Mouse (Mus musculus): Measurements from ENCODE around the gene Slc25a48. TPM values are rescaled to one million over a fixed set of nuclear protein-coding genes. Genes with fewer than 3 reads are reported as not detected.
A peak's percentile ranks its signal among the peaks of the same experiment; 100 is the strongest.

Slc25a48 gene
- polyA plus RNA-seq, 1 experiment from 2014 or later = 2.1 TPM

- Histone ChIP-seq H3K4me3 (no peak within 1 kb of the TSS), H3K27ac (no peak within 1 kb of the TSS), H3K36me3 (no peaks in the 10 kb centered on the region), H3K4me1 (peaks cover 35% of the 10 kb centered on the region), H3K4me2 (no peak within 1 kb of the TSS), H3K9me3 (no peaks in the 10 kb centered on the region), H3K9ac (no peak within 1 kb of the TSS), H3K27me3 (0 out of 2 replicates have a peak, but pooled peaks cover 2% of the 10 kb centered on the region)
- ATAC-seq (ENCODE audit: insufficient number of reproducible peaks, low FRiP score, low TSS enrichment, low read depth) = no peak
- 67% methylated on average over 4 of the region's 4 CpGs for WGBS
These were observed 11.8 kb upstream of the Slc25a48 start, which contains the start of gene Gm3045 for GRCm38 (mm10) chr13:56426365-56426764. TSS of gene Gm3045 (plus strand) at chr13:56426594.

GRCm38 (mm10) chr13:56428724-56429500 is 9.2 kb upstream of the Slc25a48 start:
- 26% methylated on average over 16 of the region's 16 CpGs for WGBS
- peaks cover 6% of the 10 kb centered on the region for H3K27me3 ChIP-seq
- ATAC-seq (ENCODE audit: insufficient number of reproducible peaks, low FRiP score, low TSS enrichment, low read depth) = peak; percentile 42; the same call in 1 of the 2 replicates

DNA sequence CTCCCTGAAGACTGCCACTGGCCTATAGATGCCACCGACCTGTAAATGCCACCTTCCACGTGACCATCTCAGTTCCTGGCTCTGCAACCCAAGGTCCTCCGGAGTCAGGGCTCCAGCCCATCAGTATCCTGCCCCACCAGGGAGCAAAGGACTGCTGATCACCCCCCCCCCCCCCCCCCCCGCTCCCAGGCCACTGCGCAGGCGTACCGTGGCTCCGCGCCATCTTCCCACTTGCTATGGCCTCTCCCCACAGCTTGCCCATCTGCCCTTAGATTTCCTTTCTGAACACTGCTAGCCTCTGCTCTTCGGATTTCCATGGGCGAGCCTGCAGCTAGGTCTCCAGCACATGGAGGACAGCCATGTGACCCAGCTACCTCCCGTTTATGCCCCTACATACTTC is 5.7 kb upstream of the Slc25a48 start:
- Histone ChIP-seq H3K4me3 (no peak overlapping the region), H3K9me3 (no peaks in the 10 kb centered on the region), H3K27me3 (peaks cover 22% of the 10 kb centered on the region), H3K27ac (no peak overlapping the region), H3K4me2 (no peak overlapping the region), H3K36me3 (no peaks in the 10 kb centered on the region), H3K4me1 (peaks cover 40% of the 10 kb centered on the region), H3K9ac (no peak overlapping the region)
- 81% methylated on average over 7 of the region's 12 CpGs for WGBS
- ATAC-seq (ENCODE audit: insufficient number of reproducible peaks, low FRiP score, low TSS enrichment, low read depth) = no peak

More at GRCm38 (mm10) chr13:56428724-56429500, 9.2 kb upstream of the Slc25a48 start:
- H3K9ac ChIP-seq = no peak overlapping the region
- H3K4me3 ChIP-seq = no peak overlapping the region
- no peaks in the 10 kb centered on the region for H3K36me3 ChIP-seq
- no peak overlapping the region for H3K4me2 ChIP-seq
- H3K4me1 ChIP-seq = peaks cover 29% of the 10 kb centered on the region
- H3K27ac ChIP-seq = no peak overlapping the region
- no peaks in the 10 kb centered on the region for H3K9me3 ChIP-seq

DNA sequence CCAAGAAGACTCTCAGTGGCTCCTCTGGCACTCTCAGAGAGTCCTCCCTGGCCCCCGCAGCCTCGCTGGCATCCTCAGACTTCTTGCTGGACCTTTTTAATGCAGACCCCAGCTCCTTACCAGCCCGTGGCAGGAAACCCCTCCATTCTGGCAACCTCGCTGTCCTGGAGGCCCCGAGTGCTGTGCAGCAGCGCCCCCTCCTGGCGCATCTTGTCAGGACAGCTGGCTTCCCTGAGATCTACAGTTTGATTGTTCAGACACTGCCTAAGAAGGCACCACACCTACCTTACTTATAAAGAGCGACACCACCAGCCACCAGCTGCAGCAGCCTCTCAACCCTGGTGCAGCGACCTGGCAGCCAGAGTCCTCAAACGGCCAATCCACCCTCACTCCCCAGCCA is 4.7 kb upstream of the Slc25a48 start:
- Histone ChIP-seq H3K4me2 (no peak overlapping the region), H3K27me3 (peaks cover 32% of the 10 kb centered on the region), H3K36me3 (no peaks in the 10 kb centered on the region), H3K9me3 (no peaks in the 10 kb centered on the region), H3K4me1 (peaks cover 46% of the 10 kb centered on the region), H3K27ac (no peak overlapping the region), H3K9ac (no peak overlapping the region), H3K4me3 (no peak overlapping the region)
- WGBS = 15% methylated on average over 10 of the region's 10 CpGs
- no peak for ATAC-seq (ENCODE audit: insufficient number of reproducible peaks, low FRiP score, low TSS enrichment, low read depth)

- H3K27ac ChIP-seq = no peak overlapping the region
- no peaks in the 10 kb centered on the region for H3K36me3 ChIP-seq
- H3K4me1 ChIP-seq = peaks cover 45% of the 10 kb centered on the region
- no peak overlapping the region for H3K4me2 ChIP-seq
- no peak overlapping the region for H3K4me3 ChIP-seq
- H3K9me3 ChIP-seq = no peaks in the 10 kb centered on the region
- peaks cover 38% of the 10 kb centered on the region for H3K27me3 ChIP-seq
- no peak for ATAC-seq (ENCODE audit: insufficient number of reproducible peaks, low FRiP score, low TSS enrichment, low read depth)
- WGBS = 82% methylated on average over 9 of the region's 9 CpGs
- no peak overlapping the region for H3K9ac ChIP-seq
These were observed 3.8 kb upstream of the Slc25a48 start for GRCm38 (mm10) chr13:56434311-56434751.

DNA sequence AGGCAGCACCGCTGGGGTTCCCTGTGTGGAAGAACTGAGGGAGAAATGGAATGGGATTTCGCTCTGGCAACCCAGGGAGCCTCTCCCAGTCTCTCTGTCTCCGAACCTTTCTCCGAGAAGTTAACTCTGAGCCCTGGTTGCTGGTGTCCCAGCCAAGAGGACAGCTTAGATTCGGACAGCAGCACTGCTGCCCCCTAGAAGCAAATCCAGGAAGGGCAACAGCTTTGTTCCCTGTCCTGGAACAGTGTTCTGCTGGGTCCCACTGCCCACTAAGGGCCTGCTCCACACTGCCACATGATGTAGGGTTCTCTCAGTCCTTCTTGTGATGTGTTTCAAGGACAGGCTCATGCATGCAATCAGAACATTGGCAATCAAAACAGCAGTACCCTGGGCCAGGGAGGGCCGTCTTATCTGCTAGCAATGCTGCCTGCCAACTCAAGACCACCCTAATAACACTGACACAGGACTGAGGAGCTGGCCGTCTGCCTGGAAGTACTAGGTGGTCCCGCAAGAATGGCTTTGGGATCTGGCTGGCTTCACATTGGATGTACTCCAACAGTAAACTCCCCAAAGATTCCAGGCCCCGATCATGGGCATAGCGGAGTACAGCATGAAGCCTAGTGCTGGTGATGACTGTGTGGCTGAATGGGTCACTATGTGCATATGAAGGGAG is 2.4 kb upstream of the Slc25a48 start:
- H3K27ac ChIP-seq = no peak overlapping the region
- no peak overlapping the region for H3K9ac ChIP-seq
- no peak overlapping the region for H3K4me2 ChIP-seq
- no peak for ATAC-seq (ENCODE audit: insufficient number of reproducible peaks, low FRiP score, low TSS enrichment, low read depth)
- H3K36me3 ChIP-seq = no peaks in the 10 kb centered on the region
- 55% methylated on average over 10 of the region's 10 CpGs for WGBS
- H3K9me3 ChIP-seq = no peaks in the 10 kb centered on the region
- H3K4me3 ChIP-seq = no peak overlapping the region
- peaks cover 36% of the 10 kb centered on the region for H3K4me1 ChIP-seq
- H3K27me3 ChIP-seq = peaks cover 52% of the 10 kb centered on the region

GRCm38 (mm10) chr13:56443411-56443810 is 5.3 kb downstream of the Slc25a48 start:
- Histone ChIP-seq H3K9ac (no peak overlapping the region), H3K36me3 (no peaks in the 10 kb centered on the region), H3K27me3 (peaks cover 26% of the 10 kb centered on the region), H3K4me3 (no peak overlapping the region), H3K27ac (no peak overlapping the region), H3K4me2 (no peak overlapping the region), H3K4me1 (peaks cover 8% of the 10 kb centered on the region), H3K9me3 (no peaks in the 10 kb centered on the region)
- 74% methylated on average over 7 of the region's 7 CpGs for WGBS
- no peak for ATAC-seq (ENCODE audit: insufficient number of reproducible peaks, low FRiP score, low TSS enrichment, low read depth)

GRCm38 (mm10) chr13:56444112-56444511 is 6.0 kb downstream of the Slc25a48 start:
- H3K4me1 ChIP-seq = peaks cover 3% of the 10 kb centered on the region; the same call in 1 of the 2 replicates

DNA sequence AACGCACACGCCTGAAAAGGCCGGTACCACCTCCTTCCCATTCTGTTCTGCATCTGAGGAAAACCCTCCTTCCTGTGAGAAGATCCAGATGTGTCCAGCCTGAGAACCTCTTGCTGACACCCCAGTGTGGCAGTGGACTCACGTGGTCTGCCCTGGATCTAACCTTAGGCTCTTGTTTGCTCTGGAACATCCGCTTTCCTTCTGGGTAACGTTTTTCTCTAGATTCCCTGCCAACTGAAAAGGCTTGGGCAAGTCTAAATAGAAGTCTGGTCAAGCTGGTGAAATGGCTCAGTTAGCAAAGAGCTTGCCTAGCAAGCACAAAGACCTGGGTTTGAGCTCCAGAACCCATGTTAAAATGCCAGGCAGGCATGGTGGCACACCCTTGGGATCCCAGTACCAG is 6.8 kb downstream of the Slc25a48 start:
- no peak overlapping the region for H3K4me2 ChIP-seq
- no peak overlapping the region for H3K4me3 ChIP-seq
- WGBS = 85% methylated on average over 6 of the region's 6 CpGs
- H3K9me3 ChIP-seq = no peaks in the 10 kb centered on the region
- H3K27me3 ChIP-seq = peaks cover 10% of the 10 kb centered on the region
- no peak overlapping the region for H3K9ac ChIP-seq
- ATAC-seq (ENCODE audit: insufficient number of reproducible peaks, low FRiP score, low TSS enrichment, low read depth) = no peak
- no peak overlapping the region for H3K27ac ChIP-seq
- H3K36me3 ChIP-seq = no peaks in the 10 kb centered on the region
- H3K4me1 ChIP-seq = 0 out of 2 replicates have a peak, but pooled peaks cover 8% of the 10 kb centered on the region

More at GRCm38 (mm10) chr13:56444112-56444511, 6.0 kb downstream of the Slc25a48 start:
- no peaks in the 10 kb centered on the region for H3K9me3 ChIP-seq
- 90% methylated on average over 3 of the region's 3 CpGs for WGBS
- H3K4me2 ChIP-seq = no peak overlapping the region
- H3K27ac ChIP-seq = no peak overlapping the region
- no peak for ATAC-seq (ENCODE audit: insufficient number of reproducible peaks, low FRiP score, low TSS enrichment, low read depth)
- no peaks in the 10 kb centered on the region for H3K36me3 ChIP-seq
- H3K4me3 ChIP-seq = no peak overlapping the region
- no peak overlapping the region for H3K9ac ChIP-seq
- H3K27me3 ChIP-seq = peaks cover 19% of the 10 kb centered on the region

- WGBS = 64% methylated on average over 10 of the region's 10 CpGs
- Histone ChIP-seq H3K36me3 (no peaks in the 10 kb centered on the region), H3K27me3 (no peaks in the 10 kb centered on the region), H3K4me1 (0 out of 2 replicates have a peak, but pooled peaks cover 8% of the 10 kb centered on the region), H3K9ac (no peak overlapping the region), H3K4me2 (no peak overlapping the region), H3K9me3 (no peaks in the 10 kb centered on the region), H3K4me3 (no peak overlapping the region), H3K27ac (no peak overlapping the region)
- no peak for ATAC-seq (ENCODE audit: insufficient number of reproducible peaks, low FRiP score, low TSS enrichment, low read depth)
These were observed 11.3 kb downstream of the Slc25a48 start for GRCm38 (mm10) chr13:56449239-56450030.

- WGBS = 74% methylated on average over 8 of the region's 8 CpGs
- H3K9ac ChIP-seq = no peak overlapping the region
- no peak for ATAC-seq (ENCODE audit: insufficient number of reproducible peaks, low FRiP score, low TSS enrichment, low read depth)
These were observed 11.9 kb downstream of the Slc25a48 start for GRCm38 (mm10) chr13:56450035-56450434.

More at GRCm38 (mm10) chr13:56450035-56450434, 11.9 kb downstream of the Slc25a48 start:
- Histone ChIP-seq H3K4me1 (0 out of 2 replicates have a peak, but pooled peaks cover 8% of the 10 kb centered on the region), H3K4me2 (no peak overlapping the region), H3K27ac (no peak overlapping the region), H3K36me3 (no peaks in the 10 kb centered on the region), H3K4me3 (no peak overlapping the region), H3K27me3 (no peaks in the 10 kb centered on the region), H3K9me3 (no peaks in the 10 kb centered on the region)

Measured in limb, embryonic 15.5 days (tissue).